Mouse (Mus musculus): Measurements from ENCODE around the gene Ehf.

DNA sequence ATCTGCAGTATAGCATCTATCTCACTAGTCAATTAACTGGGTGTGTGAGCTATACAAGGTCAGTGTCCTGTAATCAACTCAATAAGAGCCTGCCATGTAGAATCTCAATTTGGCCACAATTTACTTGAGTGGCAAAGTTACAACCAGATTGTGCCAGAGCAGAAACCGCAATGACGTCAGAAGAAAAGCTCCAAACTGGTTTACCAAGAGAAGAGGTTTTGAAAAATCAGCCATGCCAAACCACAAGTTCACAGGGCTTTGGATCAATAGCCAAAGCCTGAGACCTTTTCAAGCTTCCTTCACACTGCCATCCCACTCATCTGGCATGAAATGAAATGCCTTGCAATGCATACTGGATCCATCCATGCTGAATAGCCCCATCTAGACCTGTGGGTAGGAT is 76.3 kb downstream of the Ehf start:
- TF ChIP-seq CTCF (IDR thresholded peaks at IDR 0.05; ENCODE audit: low read depth, low read length) (no peak), POLR2A (IDR thresholded peaks at IDR 0.05; ENCODE audit: borderline replicate concordance, low read depth, low read length) (no peak)
